Mouse (Mus musculus) ES-Bruce4 (cell line): ENCODE results near the gene Lats2.

ENCODE experiments used
- CTCF ChIP-seq: IDR thresholded peaks from one replicate; pipeline ENCODE4 v1.8.1; 2011; ENCODE audit warnings: low read depth, low read length
- POLR2A ChIP-seq: IDR thresholded peaks from one replicate; pipeline ENCODE4 v1.8.1; 2011; ENCODE audit warnings: low read length; ENCODE audit not compliant: insufficient read depth

DNA sequence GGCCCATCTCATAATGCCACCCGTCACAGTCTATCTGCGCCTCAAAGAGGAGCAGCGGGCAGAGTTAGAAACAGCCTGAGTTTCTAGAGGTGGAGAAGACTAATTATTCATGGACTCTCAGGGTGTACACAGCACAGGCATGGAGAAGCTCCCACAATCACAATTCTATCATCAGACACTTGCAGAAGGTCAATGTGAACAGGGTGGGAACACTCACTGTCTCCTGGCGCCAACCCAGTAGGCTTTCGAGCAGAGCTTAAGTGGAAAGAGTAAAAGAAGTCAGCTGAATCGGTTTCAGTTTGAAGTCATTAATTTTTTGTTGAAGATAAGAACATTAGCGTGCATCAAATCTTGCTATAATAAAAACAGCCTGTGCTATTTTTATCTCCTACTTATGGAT, 49.6 kb downstream of the Lats2 start:
- no peak for TF ChIP-seq CTCF
- no peak for TF ChIP-seq POLR2A
